Mouse (Mus musculus) c-Kit-positive CD71-positive TER-119-negative erythroid progenitor cells, embryonic 14.5 days (primary cell): ENCODE data around the gene Gsdme.

Experiments
- DNase-seq: peaks from one replicate; pipeline ENCODE4 v3.0.0-alpha.2; 2013; ENCODE audit warnings: low read depth

Gsdme gene

DNA sequence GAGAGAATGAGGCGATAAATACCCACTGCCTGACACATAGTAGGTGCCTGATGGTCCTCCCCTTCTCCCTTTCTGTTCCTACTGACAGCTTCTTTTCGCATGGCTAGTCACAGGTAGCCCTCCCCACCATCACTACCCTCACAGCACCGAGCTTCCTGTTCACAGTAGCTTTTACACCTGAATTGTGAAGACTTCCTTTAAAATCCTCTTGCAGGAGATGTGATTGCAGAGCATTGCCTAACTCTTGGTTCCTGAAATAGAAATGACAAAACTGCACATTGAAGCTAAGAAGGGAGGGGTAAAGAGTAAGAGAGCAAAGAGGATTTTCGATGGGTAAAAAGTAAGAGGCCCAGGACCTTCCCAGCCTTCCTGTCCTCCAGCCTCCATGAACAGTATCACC is 18.7 kb downstream of the Gsdme start:
- no peak for DNase-seq

DNA sequence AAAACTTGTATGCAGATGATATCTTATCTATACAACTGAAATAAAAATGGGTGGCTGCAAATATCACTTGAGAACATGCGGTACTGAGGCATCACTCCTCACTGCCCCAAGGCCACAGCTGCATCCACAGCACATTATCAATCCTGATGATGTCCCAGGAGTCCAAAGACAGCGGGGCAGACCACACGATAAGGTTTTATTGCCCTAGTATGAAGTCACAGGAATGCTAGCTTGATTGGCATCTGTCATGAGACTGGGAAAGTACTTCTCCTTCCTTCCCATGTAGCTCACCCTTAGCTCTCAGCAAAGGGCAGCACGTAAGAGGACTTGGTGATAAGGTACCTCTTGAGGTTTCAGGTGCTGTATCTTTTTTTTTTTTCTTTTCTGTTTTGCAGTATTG is 19.5 kb downstream of the Gsdme start:
- no peak for DNase-seq

DNA sequence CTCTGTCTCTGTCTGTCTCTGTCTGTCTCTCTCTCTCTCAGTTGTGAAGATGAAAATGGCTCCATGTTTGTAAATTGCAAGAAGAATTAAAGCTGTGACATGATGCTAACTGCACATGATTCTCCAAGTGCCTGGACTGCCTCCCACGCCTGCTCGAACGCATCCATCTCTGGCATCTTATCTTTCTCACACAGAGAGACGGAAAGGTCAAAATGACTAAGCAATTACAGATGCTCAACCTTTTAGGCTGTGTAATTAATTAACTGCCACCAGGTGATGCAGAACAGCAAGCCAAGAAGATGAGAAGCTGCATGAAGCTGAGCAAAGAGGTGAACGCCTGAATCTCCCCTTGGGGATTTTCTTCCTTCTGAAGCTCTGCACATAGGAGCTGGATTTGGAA is 23.2 kb downstream of the Gsdme start:
- peak; percentile 29 for DNase-seq

DNA sequence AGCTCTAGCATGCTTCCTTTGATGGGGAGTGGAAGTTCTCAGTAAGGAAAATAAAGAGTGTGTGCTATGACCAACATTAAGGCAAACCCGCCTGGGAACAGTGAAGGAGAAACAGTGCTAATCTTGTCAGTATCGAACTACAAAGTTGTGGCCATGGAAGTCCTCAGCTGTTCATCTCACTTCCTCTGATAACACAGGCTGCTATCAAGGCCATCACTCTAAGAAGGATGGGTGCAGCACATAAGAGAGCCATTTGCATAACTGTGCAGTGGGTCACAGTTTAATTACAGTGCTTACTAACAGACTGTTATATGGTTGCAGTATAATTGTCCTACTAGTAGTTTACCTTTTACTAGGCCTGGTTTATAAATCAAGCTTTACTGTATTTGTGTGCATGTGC is 23.8 kb downstream of the Gsdme start:
- DNase-seq = no peak

DNA sequence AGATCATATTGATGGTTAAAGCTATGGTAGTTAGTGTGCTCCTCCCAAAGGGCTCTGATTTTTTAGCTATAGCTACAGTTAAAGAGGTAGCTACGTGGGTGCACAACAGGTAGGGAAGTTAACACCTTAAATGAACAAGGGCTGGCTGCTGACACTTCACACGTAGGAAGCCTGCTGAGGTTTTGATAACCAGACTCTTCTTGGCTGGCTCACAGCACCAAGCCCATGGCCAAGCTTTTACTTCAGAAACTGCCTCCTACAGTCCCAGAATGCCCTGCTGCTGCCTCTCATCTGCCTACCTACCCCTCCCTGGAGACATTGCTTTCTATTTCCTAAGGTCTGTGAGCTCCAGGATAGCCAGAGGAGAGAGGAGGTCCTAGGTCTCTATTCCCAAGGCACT is 25.7 kb downstream of the Gsdme start:
- no peak for DNase-seq

DNA sequence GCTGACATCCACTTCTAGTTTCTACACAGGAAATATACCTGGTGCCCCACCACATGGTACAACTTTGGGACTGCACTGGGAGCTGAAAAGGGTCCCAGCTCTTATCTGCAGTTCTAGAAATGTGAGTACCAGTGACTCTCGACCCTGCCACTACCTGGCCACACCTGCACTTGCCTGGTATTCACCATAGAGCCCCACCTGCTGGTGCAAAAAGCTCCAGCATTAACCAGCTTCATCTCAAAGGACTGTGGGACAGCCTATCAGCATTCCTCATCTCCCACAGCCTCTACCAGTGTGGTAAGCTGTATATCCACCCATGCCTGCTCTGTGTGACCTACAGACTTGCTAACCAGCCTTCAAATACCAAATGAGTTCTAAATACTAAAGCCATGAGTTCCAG is 30.7 kb downstream of the Gsdme start:
- DNase-seq = no peak

DNA sequence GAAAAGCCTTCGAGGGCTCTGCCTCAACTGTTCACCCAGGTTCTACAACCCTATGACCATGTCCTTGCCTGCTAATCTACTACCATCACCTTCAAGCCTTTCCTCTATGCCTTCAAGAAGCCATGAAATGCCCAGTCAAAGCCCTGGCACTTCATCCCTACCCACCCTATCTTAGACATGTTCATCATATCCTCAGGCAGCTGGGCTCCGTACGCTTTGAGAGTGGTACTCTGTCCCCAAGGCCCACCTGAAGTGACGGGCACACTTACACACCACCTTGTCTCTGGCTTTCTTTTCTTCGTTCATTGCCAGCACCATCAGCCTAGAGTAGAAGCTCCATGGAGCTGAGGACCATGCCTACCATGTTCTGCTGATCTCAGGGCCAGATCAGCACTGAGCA is 32.4 kb downstream of the Gsdme start:
- DNase-seq = no peak

DNA sequence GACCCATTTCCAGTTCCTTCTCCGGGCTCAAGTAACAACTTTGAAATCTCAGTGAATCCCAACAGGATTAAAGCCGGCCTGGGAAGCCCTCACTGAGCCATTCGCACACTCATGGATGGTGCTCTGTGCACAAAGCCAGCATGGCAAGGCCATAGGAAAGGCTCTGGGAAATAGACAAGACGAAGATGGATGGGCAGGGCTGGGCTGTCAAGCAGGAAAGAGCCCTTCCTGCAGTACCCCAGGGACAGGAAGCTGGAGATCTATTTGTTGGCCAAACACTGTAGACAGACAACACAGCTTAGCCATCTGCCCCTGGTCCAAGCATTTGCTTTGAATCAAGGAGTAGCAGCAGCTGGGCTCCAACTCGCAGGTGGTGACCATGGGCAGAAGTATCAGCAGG is 35.5 kb downstream of the Gsdme start:
- no peak for DNase-seq

DNA sequence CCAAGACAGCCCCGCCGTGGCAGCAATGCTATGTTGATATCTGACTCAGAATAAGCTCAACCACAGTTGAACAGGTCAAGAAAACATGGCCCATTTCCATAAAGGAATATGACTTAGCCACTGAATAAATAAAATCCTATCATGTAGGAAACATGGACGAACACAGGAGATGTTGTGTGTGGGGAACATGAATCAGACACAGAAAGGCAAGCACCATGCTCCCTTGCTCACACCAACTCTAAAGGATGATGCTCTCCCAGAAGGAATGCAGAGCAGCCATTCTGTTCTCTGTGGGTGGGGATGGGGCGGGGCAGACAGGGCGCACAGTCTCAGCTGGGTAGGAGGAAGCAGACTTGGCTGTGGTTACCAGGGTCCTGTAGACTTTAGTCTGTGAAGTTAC is 38.4 kb downstream of the Gsdme start:
- DNase-seq = no peak

DNA sequence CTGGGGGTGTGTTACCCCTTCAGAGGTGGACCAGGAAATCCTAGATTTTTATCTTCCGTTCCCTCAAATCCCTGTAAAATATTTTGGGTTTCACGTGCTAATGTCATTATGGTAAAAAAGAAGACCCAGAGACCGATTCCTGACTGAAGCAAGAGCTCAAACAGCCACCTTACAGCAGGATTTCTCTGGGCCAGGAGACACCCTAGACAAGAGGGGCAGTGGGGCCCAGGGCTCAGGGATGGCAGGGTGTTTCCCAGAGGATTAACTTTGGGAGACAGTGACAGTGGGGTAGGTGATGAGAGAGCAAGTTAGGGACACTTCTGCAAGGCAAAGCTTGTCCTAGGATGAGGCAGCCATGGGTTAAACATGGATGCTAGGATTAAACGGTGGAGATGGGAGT is 40.1 kb downstream of the Gsdme start:
- DNase-seq = no peak

DNA sequence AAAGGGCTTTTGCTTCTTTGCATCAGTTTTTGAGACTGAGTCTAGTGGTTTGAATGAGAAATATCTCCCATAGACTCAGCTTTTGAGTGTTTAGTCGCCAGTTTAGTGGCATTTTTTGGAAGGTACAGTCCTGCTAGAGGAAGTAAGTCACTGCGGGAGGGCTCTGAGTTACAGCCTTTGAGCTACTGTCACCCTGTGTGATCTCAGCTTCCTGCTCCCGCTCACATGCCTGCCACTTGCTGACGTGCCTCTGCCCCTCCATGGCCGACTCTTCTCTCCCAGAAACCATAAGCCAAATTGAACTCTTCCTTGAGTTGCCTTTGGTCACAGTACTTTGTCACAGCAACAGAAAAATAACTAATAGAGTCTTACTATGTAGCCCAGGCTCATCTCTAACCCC is 40.7 kb downstream of the Gsdme start:
- no peak for DNase-seq

DNA sequence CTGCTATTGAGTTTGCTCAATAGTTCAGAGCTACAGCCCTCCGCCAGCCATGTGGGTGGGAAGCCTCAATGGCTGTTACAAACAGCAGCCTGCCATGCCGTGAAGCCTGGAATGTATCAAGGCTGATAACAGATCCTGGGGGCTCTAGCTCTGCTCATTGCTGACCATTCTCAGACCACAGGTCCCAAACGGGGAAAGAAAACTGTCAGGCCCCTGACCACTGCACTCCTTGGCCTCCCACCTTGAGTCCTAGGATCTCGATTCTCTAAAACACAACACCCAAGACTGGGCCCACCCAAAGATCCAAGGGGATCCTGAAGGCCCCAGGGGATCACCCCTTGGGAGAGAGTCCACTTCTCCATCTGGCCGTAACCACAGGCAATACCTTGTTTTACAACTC is 41.3 kb downstream of the Gsdme start:
- DNase-seq = no peak

DNA sequence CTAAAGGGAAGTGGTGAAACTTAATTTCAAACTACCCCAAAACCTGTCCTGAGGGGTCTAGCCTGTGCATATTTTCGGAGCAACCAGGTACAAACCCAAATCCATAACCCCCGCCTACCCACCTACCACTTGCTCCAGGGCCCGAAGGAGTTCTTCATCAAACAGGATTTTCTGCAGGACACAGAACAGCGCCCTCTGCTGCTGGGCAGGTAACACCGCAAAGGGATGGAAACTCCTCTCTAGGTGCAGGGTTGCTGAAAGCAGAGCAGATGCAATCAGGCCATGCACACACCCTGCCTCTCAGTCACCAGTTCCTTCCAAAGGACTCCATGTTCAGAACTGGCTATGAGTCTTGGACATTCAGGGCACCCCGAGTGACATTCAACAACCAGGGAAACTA is 42.8 kb downstream of the Gsdme start:
- no peak for DNase-seq

DNA sequence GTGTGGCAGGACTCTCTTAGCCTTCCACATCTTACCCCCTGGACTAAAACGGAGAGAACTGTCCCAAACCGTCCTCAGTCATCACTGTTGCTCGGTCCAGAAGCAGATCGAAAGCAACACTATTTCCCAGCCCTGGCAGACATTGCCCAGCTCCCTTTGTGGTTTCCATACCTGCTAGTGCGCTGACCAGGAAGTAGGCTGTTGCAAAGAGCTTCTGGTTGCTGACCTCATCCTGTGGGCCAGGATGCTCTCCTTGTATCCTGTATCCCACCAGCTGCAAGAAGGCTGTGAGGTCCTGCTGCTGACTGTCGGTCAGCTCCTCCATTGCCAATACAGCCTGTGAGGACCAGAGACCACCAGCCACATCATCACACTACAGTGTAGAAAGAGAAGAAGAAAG is 44.6 kb downstream of the Gsdme start:
- no peak for DNase-seq

DNA sequence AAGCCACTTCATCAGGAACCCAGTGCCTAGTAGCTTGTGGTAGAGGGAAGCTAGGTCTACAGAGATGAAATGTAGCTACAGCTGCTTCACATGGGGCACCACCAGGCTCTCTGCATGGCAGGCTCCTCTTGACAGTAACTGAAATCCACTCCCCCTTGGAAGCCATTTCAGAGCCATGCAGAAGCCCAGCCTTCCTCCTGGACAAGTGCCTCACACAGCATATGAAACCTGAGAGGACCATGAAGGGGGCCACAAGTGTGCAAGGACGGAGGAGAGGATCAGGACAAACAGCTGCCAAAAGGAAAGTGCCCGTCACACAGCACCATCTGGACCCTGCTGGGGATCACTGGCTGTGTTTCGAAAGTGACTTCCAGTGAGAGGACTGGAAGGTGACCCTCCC is 45.0 kb downstream of the Gsdme start:
- no peak for DNase-seq

DNA sequence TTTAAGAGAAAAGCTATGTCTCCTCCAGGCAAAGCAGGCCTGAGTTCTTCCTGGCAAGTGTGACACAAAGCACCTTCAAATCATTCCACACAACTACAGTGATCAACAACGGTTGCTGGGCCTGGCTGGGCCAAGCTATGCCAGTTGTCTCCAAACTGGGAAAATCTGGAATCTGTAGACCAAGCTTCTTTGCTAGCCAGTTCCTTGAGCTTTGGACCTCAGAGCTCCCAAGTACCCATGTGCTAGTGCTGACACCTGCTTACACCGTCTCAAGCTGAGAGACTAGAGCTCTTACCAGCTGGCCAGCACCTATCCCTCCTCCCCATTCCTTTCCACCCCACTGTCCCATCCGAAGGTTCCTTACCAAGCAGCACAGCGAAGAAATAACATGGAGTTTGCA is 47.7 kb downstream of the Gsdme start:
- no peak for DNase-seq

DNA sequence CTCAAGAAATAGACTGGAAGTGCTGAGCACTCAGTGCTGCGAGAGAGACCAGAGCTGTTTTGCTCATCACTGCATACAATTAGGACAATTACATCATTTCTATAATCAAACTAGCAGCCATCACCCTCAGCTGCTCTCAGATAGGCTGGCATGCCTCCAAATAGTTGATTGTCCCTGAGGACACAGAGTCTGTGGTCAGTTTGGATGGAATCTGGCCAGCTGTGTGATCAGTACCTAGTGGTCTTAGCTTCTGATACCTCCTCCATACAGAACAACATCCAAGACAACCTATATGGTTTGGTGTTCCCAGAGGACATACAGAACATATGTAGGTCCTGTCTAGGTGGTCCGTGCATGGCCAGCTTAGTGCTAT is 48.3 kb downstream of the Gsdme start:
- no peak for DNase-seq

DNA sequence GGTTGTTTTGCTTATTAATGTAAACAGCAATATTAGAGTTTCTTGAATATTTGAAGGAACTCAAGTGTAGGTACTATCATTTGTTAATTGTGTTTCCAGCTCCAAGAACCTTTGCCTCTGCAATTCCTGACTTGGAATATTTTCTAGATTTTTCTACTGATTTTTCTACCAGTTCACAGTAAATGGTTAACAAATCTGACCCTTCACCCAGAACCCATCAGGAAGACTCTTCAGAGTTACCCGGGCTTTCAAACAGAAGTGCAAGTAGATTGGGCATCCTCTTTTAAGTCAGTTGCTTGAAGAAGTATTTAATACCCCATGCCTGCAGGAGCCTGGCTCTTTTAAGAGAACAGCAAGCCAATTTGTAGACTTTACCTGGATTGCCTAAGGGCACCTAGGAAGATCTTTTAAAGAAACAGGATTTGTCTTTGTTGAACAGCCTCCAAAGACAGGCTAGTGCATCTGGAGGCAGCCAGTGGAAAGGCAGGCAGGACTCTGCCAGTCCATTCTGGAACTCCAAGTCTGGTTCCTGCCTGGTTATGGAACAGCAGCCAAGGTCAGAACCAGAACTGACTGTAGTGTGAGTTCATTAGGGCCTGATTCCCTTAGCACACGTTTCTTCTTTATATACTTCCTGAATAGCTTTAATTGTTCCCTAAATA is 48.8 kb downstream of the Gsdme start:
- DNase-seq = no peak

DNA sequence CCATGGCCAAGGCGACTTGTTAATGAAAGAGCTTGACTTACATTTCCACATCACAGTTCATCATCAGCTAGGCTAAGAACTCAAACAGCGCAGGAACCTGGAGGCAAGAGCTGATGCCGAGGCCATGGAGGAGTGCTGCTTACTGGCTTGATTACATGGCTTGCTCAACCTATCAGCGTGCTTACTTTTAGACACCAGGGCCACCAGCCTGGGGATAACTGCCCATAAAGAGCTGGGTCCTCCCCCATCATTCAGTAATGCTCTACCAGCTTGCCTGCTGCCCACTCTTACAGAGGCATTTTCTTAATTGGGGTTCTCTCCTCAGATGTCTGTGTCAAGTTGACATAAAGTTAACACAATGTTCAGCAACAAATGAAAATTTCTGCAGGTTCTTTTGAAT is 58.6 kb downstream of the Gsdme start:
- no peak for DNase-seq

DNA sequence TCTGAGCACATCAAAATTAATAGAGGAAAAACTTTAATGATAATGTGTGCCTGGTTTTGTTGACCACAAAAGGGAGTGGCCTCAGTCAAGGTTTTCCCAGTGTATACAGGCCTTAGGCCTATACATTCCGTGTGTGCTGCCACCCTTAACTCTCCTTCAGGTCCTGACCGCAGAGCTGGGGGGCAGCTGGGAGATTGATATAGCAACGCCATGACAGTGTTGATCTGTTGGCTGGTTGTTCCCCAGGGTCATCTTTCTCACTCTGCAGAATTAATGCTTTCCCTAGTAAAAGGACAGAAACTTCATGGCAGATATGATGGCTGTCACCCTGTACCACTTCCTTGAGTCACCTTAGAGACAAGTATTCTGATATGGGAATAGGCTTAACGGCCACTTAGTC is 59.3 kb downstream of the Gsdme start:
- DNase-seq = no peak

DNA sequence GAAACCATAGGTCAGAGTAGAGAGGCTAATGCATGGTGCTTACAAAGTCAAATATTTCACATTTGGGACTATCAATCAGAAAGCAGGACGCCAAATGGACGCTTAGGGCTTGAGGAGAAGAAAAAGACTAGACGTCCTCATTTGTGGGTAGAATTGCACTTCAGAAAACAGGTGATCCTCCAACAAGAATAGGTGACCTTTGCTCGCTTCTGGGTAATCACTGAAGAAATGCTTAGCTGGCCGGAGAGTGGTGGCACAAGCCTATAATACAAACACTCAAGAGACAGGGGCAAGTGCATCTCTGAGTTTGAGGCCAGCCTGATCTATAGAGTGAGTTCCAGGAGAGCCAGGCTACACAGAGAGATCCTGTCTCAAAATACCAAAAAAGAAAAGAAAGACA is 69.8 kb downstream of the Gsdme start:
- no peak for DNase-seq

DNA sequence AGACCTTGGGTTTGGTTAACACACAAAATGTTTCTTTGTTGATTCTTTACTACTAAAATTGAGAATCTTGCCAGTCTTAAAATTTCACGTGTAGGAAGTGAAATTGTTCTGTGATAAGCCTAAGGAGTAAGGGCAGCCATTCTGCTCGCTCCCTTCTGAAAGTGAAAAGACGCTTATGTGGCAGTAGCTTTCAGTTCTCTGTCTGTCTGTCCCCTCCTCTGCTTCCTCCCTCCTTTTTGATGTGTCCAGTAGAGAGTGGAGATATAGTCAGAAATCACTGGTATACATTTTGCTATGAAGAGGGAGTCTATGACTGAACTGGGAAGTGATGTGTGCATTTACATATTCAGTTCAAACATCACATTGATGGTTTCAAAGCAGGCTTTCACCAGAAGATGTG is 70.8 kb downstream of the Gsdme start:
- DNase-seq = no peak

DNA sequence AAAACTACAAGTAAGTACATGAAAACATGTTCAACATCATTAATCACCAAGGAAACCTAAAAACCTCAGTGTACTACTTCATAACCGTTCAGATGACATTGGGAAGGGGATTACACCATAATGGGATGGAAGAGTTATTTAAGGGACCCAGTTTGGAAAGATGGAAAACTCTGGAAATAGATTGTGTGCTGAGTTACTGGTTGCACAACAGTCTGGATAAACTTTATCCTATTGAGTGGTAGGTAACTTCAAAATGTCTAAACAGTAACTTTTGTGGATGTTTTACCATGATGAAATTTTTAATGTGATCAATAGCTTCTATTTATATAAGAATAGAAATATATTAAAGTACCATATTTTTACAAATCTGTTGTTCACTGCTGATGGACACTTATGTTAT is 71.5 kb downstream of the Gsdme start:
- no peak for DNase-seq

DNA sequence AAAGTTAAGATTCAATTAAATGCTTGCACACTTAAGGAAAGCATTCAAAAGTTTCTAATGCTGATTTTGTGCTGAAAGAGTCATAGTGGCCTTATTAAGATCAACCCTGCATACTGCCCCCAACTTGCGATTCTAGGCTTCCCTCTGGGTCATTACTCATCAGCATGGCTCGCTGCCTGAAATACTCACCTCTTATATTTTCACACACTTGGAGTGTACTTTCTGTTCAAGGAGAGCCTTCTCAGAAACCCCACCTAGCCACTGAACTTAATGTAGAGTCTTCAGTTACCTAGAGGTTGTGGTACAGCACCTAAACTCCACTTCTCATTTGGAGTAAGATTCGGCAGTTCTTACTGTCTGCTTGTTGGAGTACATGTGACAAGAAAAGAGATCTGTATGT is 72.1 kb downstream of the Gsdme start:
- no peak for DNase-seq

DNA sequence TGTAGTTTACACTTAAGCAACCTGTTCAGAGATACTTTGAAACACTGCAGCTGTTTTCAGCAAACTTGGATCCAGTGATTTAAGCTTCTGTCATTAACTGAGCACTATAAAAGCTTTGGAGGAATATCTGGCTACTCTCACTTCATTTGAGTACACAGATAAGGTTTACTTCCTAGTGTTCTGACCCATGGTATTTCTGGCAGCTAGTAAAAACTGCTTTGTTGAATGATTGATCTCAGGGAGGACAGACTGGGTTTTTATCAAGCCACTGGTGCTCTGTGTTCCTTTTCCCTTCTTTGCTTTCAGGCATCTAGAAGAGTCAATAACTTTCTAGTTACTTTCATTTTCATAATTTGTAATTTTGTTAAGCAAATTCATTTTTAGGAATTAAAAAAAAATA is 74.3 kb downstream of the Gsdme start:
- no peak for DNase-seq
